Mouse (Mus musculus) CH12.LX (cell line): ENCODE data around the gene Iqcf3.

ENCODE experiments used
- CTCF ChIP-seq, 2 experiments: IDR thresholded peaks in 1 of 2; conservative IDR thresholded peaks in 1 of 2; 2 replicates each; pipeline ENCODE4 v1.5.1; 2011 to 2012; ENCODE audit warnings: low read depth in 2 of 2, low read length in 2 of 2, improper control_type of control experiment in 1 of 2, inconsistent platforms in 1 of 2, mild to moderate bottlenecking in 1 of 2, moderate library complexity in 1 of 2
- E2F4 ChIP-seq: IDR thresholded peaks from 2 replicates; pipeline ENCODE4 v1.6.1; 2011; ENCODE audit warnings: low read depth, low read length, improper control_type of control experiment; ENCODE audit not compliant: insufficient replicate concordance
- EP300 ChIP-seq: IDR thresholded peaks from 2 replicates; pipeline ENCODE4 v1.6.1; 2011; ENCODE audit warnings: low read length, improper control_type of control experiment
- MAX ChIP-seq: IDR thresholded peaks from 2 replicates; pipeline ENCODE4 v1.6.1; 2011; ENCODE audit warnings: low read length, improper control_type of control experiment
- MYC ChIP-seq: IDR thresholded peaks from 2 replicates; pipeline ENCODE4 v1.6.1; 2011; ENCODE audit warnings: low read depth, mild to moderate bottlenecking, improper control_type of control experiment, low read length
- NELFE ChIP-seq: IDR thresholded peaks from 2 replicates; pipeline ENCODE4 v1.6.1; 2011; ENCODE audit warnings: low read depth, low read length, improper control_type of control experiment
- POLR2A ChIP-seq: IDR thresholded peaks from 2 replicates; pipeline ENCODE4 v1.6.1; 2011; ENCODE audit warnings: low read depth, mild to moderate bottlenecking, improper control_type of control experiment, low read length
- USF1 ChIP-seq: IDR thresholded peaks from 2 replicates; pipeline ENCODE4 v1.6.1; 2014; ENCODE audit warnings: low read depth, mild to moderate bottlenecking, inconsistent platforms, low read length, improper control_type of control experiment
- USF2 ChIP-seq: conservative IDR thresholded peaks from 2 replicates; pipeline ENCODE4 v1.6.1; 2011; ENCODE audit warnings: low read depth, low read length, improper control_type of control experiment
- ZKSCAN1 ChIP-seq: IDR thresholded peaks from 2 replicates; pipeline ENCODE4 v1.6.1; 2012; ENCODE audit warnings: low read depth, inconsistent platforms, low read length, improper control_type of control experiment, borderline replicate concordance
- ZNF384 ChIP-seq: IDR thresholded peaks from 2 replicates; pipeline ENCODE4 v1.6.1; 2012; ENCODE audit warnings: low read depth, low read length, improper control_type of control experiment, inconsistent platforms

DNA sequence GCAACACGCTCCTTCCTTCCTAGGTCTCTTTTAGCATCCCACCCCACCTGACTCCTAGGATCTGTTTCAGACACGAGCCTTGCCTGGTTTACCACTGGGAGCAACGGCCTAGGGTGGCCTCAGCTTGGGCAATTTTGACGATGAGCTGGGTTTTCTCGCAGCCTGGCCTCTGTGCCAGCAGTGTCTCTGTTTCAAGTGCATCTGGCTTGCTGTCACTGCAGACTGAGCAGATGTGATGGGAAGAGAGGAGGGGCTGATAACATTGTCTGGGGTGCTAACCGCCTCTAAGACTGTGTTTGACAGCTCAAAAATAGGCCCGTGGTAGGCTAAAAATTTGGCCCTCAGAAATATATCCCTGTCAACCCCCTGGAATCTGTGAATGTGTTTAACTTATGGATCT lies 34.4 kb upstream of the Iqcf3 start:
- TF ChIP-seq MYC (no peak), POLR2A (no peak), EP300 (no peak), USF1 (no peak), MAX (no peak), CTCF (conservative IDR thresholded peaks at IDR 0.05 in 1 of 2, IDR thresholded peaks at IDR 0.05 in 1 of 2; ENCODE audit: low read depth in 2 of 2, low read length in 2 of 2) (no peak), USF2 (no peak), ZKSCAN1 (no peak), ZNF384 (no peak), E2F4 (no peak), NELFE (no peak)
